Mouse (Mus musculus): Measurements from ENCODE around the gene Smim5. TPM values are rescaled to one million over a fixed set of nuclear protein-coding genes. Genes with fewer than 3 reads are reported as not detected.

Gene Smim5
- polyA plus RNA-seq, 1 experiment from 2014 or later = 2.7 TPM

GRCm38 (mm10) chr11:115911632-115912376 is 12.0 kb downstream of the Smim5 start, which contains the start of gene Smim6:
TSS of gene Smim6 (plus strand) at chr11:115912017.
- Histone ChIP-seq H3K27me3 (no peaks in the 10 kb centered on the region), H3K27ac (no peak within 1 kb of the TSS), H3K4me3 (no peak within 1 kb of the TSS), H3K9ac (no peak within 1 kb of the TSS), H3K9me3 (no peaks in the 10 kb centered on the region), H3K36me3 (peaks cover 64% of the 10 kb centered on the region), H3K4me2 (no peak within 1 kb of the TSS), H3K4me1 (replicated peaks) (no peaks in the 10 kb centered on the region)
- 82% methylated on average over 11 of the region's 11 CpGs for WGBS
- ATAC-seq (ENCODE audit: low FRiP score) = no peak

- no peaks in the 10 kb centered on the region for H3K27me3 ChIP-seq
- H3K4me2 ChIP-seq = no peak overlapping the region
- no peak overlapping the region for H3K27ac ChIP-seq
- H3K4me3 ChIP-seq = no peak overlapping the region
- H3K9me3 ChIP-seq = no peaks in the 10 kb centered on the region
- no peak overlapping the region for H3K9ac ChIP-seq
- no peak for ATAC-seq (ENCODE audit: low FRiP score)
- peaks cover 67% of the 10 kb centered on the region for H3K36me3 ChIP-seq
- 95% methylated on average over 4 of the region's 4 CpGs for WGBS
- no peaks in the 10 kb centered on the region for H3K4me1 ChIP-seq (replicated peaks)
These were observed 16.8 kb downstream of the Smim5 start for GRCm38 (mm10) chr11:115916579-115916978.

- Histone ChIP-seq H3K9me3 (no peaks in the 10 kb centered on the region), H3K27me3 (no peaks in the 10 kb centered on the region), H3K9ac (no peak overlapping the region), H3K27ac (no peak overlapping the region), H3K4me2 (no peak overlapping the region), H3K4me3 (no peak overlapping the region), H3K4me1 (replicated peaks) (no peaks in the 10 kb centered on the region), H3K36me3 (peaks cover 64% of the 10 kb centered on the region)
- ATAC-seq (ENCODE audit: low FRiP score) = no peak
- WGBS = 88% methylated on average over 5 of the region's 5 CpGs
These were observed 18.9 kb downstream of the Smim5 start for GRCm38 (mm10) chr11:115918637-115919036.

GRCm38 (mm10) chr11:115919073-115919472 is 19.3 kb downstream of the Smim5 start:
- no peak overlapping the region for H3K4me3 ChIP-seq
- no peaks in the 10 kb centered on the region for H3K9me3 ChIP-seq
- no peak for ATAC-seq (ENCODE audit: low FRiP score)
- H3K27ac ChIP-seq = no peak overlapping the region
- H3K4me1 ChIP-seq (replicated peaks) = no peaks in the 10 kb centered on the region
- no peak overlapping the region for H3K9ac ChIP-seq
- 89% methylated on average over 5 of the region's 5 CpGs for WGBS
- peaks cover 64% of the 10 kb centered on the region for H3K36me3 ChIP-seq
- H3K4me2 ChIP-seq = no peak overlapping the region
- H3K27me3 ChIP-seq = no peaks in the 10 kb centered on the region

- H3K9me3 ChIP-seq = no peaks in the 10 kb centered on the region
- no peak overlapping the region for H3K4me2 ChIP-seq
These were observed 20.5 kb downstream of the Smim5 start for GRCm38 (mm10) chr11:115920110-115920818.

GRCm38 (mm10) chr11:115921986-115922385 is 22.2 kb downstream of the Smim5 start:
- Histone ChIP-seq H3K9ac (no peak overlapping the region), H3K9me3 (no peaks in the 10 kb centered on the region), H3K4me2 (no peak overlapping the region), H3K36me3 (peaks cover 54% of the 10 kb centered on the region), H3K27me3 (no peaks in the 10 kb centered on the region), H3K4me3 (no peak overlapping the region), H3K27ac (no peak overlapping the region), H3K4me1 (replicated peaks) (no peaks in the 10 kb centered on the region)
- ATAC-seq (ENCODE audit: low FRiP score) = no peak
- 100% methylated on average over 1 of the region's 1 CpGs for WGBS

More at GRCm38 (mm10) chr11:115920110-115920818, 20.5 kb downstream of the Smim5 start:
- Histone ChIP-seq H3K27me3 (no peaks in the 10 kb centered on the region), H3K4me3 (no peak overlapping the region), H3K4me1 (replicated peaks) (no peaks in the 10 kb centered on the region), H3K36me3 (peaks cover 64% of the 10 kb centered on the region), H3K9ac (no peak overlapping the region), H3K27ac (no peak overlapping the region)
- ATAC-seq (ENCODE audit: low FRiP score) = no peak
- 50% methylated on average over 6 of the region's 6 CpGs for WGBS

GRCm38 (mm10) chr11:115929031-115929430 is 29.3 kb downstream of the Smim5 start:
- Histone ChIP-seq H3K4me2 (no peak overlapping the region), H3K36me3 (peaks cover 40% of the 10 kb centered on the region), H3K27me3 (no peaks in the 10 kb centered on the region), H3K4me3 (no peak overlapping the region), H3K4me1 (replicated peaks) (peaks cover 18% of the 10 kb centered on the region), H3K27ac (no peak overlapping the region), H3K9ac (no peak overlapping the region), H3K9me3 (no peaks in the 10 kb centered on the region)
- 88% methylated on average over 8 of the region's 8 CpGs for WGBS
- ATAC-seq (ENCODE audit: low FRiP score) = no peak

GRCm38 (mm10) chr11:115929818-115930217 is 30.1 kb downstream of the Smim5 start:
- WGBS = 84% methylated on average over 2 of the region's 3 CpGs
- no peak for ATAC-seq (ENCODE audit: low FRiP score)
- no peak overlapping the region for H3K4me2 ChIP-seq
- no peaks in the 10 kb centered on the region for H3K27me3 ChIP-seq
- H3K9ac ChIP-seq = no peak overlapping the region
- H3K4me1 ChIP-seq (replicated peaks) = peaks cover 26% of the 10 kb centered on the region
- no peak overlapping the region for H3K4me3 ChIP-seq
- H3K36me3 ChIP-seq = peaks cover 33% of the 10 kb centered on the region
- no peak overlapping the region for H3K27ac ChIP-seq
- H3K9me3 ChIP-seq = no peaks in the 10 kb centered on the region

GRCm38 (mm10) chr11:115931235-115931634 is 31.5 kb downstream of the Smim5 start:
- Histone ChIP-seq H3K36me3 (peaks cover 37% of the 10 kb centered on the region), H3K27me3 (no peaks in the 10 kb centered on the region), H3K27ac (no peak overlapping the region), H3K9me3 (no peaks in the 10 kb centered on the region), H3K4me1 (replicated peaks) (peaks cover 35% of the 10 kb centered on the region), H3K4me2 (no peak overlapping the region), H3K9ac (no peak overlapping the region), H3K4me3 (no peak overlapping the region)
- 77% methylated on average over 3 of the region's 3 CpGs for WGBS
- ATAC-seq (ENCODE audit: low FRiP score) = no peak

- peak within 1 kb of the TSS; percentile 93 for H3K4me2 ChIP-seq
- peak within 1 kb of the TSS; percentile 91 for H3K9ac ChIP-seq
- no peaks in the 10 kb centered on the region for H3K27me3 ChIP-seq
- H3K27ac ChIP-seq = peak within 1 kb of the TSS; percentile 49
- ATAC-seq (ENCODE audit: low FRiP score) = peak; percentile 99
- WGBS = under 1% methylated on average over 28 of the region's 28 CpGs
- H3K36me3 ChIP-seq = peaks cover 35% of the 10 kb centered on the region
- peak within 1 kb of the TSS; percentile 97 for H3K4me3 ChIP-seq
- H3K9me3 ChIP-seq = no peaks in the 10 kb centered on the region
- peaks cover 35% of the 10 kb centered on the region for H3K4me1 ChIP-seq (replicated peaks)
These were observed 33.5 kb downstream of the Smim5 start, which contains the start of the genes Sap30bp and Recql5 for GRCm38 (mm10) chr11:115933108-115933746. TSS of gene Sap30bp (plus strand) at chr11:115933282. TSS of gene Recql5 (minus strand) at chr11:115933477.

GRCm38 (mm10) chr11:115933747-115934110 is 34.0 kb downstream of the Smim5 start:
- H3K36me3 ChIP-seq = peaks cover 34% of the 10 kb centered on the region
- WGBS = under 1% methylated on average over 16 of the region's 16 CpGs
- peak overlapping the region; percentile 49 for H3K27ac ChIP-seq
- H3K27me3 ChIP-seq = no peaks in the 10 kb centered on the region
- peak overlapping the region; percentile 97 for H3K4me3 ChIP-seq
- H3K4me1 ChIP-seq (replicated peaks) = peaks cover 35% of the 10 kb centered on the region
- H3K9ac ChIP-seq = peak overlapping the region; percentile 91
- no peaks in the 10 kb centered on the region for H3K9me3 ChIP-seq
- peak; percentile 71 for ATAC-seq (ENCODE audit: low FRiP score)
- H3K4me2 ChIP-seq = peak overlapping the region; percentile 93

GRCm38 (mm10) chr11:115939690-115940329 is 40.0 kb downstream of the Smim5 start:
- peaks cover 9% of the 10 kb centered on the region for H3K4me1 ChIP-seq (replicated peaks)
- H3K9ac ChIP-seq = no peak overlapping the region
- H3K36me3 ChIP-seq = peaks cover 84% of the 10 kb centered on the region
- no peak overlapping the region for H3K4me2 ChIP-seq
- no peak for ATAC-seq (ENCODE audit: low FRiP score)
- H3K9me3 ChIP-seq = no peaks in the 10 kb centered on the region
- no peaks in the 10 kb centered on the region for H3K27me3 ChIP-seq
- no peak overlapping the region for H3K27ac ChIP-seq
- no peak overlapping the region for H3K4me3 ChIP-seq
- 36% methylated on average over 6 of the region's 6 CpGs for WGBS
